Mouse (Mus musculus): ENCODE data around the gene Rabep2. TPM values are rescaled to one million over a fixed set of nuclear protein-coding genes. Genes with fewer than 3 reads are reported as not detected.

The Rabep2 gene
- polyA plus RNA-seq, 2 experiments from 2014 or later: 31.9 to 68.2 TPM

DNA sequence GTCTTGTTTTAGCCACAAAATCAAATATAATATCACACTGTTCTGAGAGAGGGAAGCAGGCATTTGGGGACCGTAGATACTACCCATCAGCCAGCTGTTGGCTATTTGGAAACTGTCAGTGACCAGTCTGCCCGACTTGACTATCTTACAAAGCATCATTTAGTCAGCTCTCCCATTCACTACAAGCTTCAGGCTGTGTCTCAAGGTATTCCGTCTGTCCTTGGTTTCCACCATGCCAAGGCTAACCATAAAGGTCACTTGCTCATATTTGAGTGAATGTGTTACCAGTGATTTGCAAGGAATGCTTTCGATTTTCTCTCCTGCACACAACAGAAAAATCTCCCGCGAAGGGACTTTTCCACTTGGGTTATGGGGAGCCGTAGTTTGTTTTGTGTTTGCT, 6.2 kb downstream of the Rabep2 start:
- ATAC-seq: no peak

DNA sequence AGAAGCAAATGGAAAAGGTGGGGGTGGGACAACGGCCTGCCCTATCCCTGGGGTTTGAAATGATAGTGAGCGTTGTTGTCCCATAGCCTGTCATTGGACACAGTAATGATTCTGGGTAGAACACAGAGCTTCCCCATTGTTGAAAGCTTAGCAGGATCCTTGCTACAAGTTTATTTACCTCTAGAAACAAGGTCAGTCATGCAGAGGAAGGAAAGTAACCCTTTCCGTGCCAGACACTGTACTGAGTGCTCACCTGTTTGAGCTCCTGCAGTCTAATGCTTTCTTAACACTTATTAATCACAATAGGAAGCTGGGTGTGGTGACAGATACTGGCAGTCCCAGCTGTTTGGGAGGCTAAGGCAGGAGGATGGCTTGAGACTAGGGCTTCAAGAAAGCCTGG, 7.2 kb downstream of the Rabep2 start:
- ATAC-seq: no peak

DNA sequence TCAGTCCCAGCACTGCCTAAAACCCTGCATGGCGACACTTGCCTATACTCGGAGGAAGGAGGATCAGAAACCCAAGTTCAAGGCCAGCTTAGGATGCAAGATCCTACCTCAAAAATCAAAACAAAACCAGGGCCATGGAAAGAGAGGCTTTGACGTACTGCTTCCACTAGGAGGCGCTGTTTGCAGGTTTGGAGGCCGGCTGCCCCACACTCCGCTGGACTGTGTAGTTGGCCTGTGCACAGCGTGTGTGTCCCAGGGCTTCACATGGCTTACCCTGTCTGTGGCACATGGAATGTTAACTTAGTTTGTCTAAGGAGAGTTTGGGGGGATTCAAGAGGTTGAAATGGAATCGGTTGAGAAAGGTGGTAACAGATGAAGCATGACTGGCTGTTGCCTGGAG, 8.3 kb downstream of the Rabep2 start:
- peak; percentile 41 for ATAC-seq

DNA sequence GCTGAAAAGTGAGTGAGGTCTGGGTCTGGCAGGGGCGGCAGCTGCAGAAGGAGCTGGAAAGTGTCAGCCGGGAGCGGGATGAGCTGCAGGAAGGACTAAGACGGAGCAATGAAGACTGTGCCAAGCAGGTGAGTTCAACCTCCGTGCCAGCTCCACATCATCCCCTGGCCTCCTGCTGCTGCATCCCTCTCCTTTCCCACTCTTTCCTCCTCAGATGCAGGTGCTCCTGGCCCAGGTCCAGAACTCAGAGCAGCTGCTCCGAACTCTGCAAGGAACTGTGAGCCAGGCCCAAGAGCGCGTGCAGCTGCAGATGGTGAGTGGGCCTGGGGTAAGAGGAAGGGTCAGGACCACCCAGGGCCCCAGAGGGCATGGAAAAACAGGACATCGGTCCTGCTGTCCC, 11.6 kb downstream of the Rabep2 start:
- no peak for ATAC-seq

DNA sequence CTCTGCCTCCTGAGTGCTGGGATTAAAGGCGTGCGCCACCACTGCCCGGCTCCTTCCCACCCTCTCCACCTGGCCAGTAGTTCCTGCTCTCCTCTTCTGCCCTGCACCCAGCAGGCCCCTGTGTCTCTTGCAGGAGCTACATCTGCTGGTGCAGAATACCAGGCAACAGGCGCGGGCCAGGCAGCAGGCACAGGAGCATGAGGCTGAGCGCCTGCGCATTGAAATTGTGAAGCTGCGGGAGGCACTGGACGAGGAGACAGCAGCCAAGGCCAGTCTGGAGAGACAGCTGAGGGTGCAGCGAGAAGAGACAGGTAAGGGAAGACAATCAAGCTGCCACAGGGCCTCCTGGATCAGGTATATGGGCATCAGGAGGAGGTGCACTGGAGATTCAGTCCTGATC, 15.4 kb downstream of the Rabep2 start:
- ATAC-seq: no peak

DNA sequence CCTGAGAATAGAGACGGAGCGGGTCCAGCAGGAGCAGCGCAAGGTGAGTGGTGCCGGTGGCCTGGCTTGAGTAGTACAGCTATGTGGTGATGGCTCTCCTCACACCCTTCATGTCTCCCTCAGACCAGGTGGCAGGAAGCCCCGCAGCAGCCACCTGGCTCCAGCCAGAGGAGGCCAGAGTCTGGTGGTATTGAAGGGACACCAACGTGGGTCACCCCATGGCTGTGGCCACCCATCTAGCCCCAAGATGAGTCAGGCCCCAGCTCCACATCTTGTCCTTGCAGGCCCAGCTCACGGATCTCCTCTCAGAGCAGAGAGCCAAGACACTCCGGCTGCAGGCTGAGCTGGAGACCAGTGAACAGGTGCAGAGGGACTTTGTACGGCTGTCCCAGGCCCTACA, 16.0 kb downstream of the Rabep2 start:
- ATAC-seq: no peak

DNA sequence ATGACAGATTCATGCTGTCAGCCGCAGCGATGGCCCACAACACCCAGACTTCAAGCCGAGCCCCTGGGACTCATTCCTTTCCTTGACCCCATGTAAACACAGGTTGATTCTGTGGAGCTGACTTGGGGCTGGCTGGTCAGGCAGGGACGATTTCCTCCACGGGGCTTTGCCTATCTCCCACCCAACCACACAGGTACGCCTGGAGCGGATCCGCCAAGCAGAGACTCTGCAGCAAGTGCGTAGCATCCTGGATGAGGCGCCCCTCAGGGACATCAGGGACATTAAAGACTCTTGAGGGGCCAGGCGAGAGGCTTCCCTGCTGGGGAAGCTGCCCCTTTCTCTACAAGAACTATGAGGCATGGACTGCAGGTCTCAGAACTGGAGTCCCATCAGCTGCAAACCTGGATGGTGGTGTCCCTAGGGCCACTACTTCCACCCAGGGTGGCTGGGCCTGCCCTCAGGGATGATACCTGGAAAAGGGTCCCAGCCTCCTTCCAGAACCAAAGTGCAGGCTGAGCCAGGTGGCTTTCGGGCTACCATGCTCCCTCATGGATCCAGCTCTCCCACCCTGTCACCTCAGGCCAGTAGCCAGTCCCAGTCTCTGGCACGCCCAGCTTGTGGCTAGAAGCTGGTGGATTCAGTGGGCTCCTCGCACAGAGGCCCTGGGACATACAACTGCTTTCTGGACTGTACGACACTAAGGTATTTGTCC, 16.7 kb downstream of the Rabep2 start:
- no peak for ATAC-seq

DNA sequence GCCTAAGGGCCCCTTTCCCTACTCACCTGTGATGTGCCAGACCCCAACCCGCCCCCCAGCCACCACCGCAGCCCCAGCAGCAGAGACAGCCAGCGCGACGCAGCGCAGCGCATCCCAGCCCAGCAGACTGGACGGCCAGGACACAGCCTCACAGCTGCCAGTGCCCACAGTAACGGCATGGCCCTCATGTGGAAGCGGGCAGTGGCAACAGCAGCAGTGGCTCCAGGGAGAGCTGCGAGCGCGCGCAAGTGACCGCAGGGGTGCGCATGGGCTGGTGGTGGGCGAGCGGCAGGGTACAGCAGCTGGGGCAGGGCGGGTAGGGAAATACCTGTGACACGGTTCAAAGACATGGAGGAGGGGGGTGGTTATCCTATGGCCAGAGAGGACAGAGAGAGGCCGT, 17.7 kb downstream of the Rabep2 start:
- no peak for ATAC-seq

DNA sequence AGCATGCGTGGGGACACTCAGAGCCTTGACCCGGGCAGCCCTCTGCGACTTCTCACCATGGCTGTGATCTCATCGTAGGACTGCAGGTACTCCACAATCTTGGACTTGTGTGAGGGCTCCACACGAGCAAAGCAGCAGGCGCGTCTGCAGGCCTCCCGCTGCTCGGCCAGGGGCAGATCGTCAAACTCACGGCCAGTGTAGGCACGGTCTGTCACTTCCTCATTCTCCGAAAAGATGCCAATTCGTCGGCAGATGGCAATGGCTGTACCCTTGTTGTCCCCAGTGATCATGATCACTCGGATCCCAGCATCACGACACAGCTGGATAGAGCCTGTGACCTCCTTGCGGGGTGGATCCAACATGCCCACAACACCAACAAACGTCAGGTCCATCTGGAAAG, 19.9 kb downstream of the Rabep2 start:
- ATAC-seq: no peak

DNA sequence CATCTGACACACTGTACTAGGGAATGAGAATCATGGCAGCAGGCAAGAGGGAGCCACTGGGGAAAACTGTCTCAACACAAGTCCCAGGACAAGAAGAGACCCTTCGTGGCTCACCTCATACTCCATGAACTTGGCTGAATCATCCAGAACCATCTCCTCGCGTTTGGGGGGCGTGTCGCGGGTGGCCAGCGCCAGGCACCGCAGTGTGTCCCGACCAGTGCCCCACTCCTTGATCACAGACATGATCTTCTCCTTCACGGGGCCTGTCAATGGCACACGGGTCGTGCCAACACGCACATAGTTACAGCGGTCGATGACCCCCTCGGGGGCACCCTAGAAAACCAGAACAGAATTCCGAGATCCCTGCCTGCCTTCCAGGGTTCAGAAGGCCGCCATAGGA, 21.4 kb downstream of the Rabep2 start:
- no peak for ATAC-seq

DNA sequence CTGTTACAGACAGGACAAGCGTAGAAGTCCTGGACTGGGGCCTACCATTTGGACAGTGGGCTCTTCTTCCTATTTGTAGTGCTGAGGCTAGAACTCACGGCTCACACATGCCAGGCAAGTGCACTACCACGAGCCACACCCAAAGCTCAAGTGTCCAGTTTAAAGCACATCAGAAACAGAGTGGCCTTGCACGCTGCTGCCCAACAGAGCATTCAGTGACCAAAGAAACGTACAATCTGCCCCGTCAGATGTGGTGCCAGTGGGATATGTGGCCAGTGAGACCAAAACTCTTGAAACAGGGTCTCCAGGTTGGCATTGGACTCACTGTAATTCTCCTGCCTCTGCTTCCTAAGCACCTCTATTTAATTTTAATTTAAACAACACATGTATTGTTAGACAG, 22.1 kb downstream of the Rabep2 start:
- ATAC-seq: no peak

DNA sequence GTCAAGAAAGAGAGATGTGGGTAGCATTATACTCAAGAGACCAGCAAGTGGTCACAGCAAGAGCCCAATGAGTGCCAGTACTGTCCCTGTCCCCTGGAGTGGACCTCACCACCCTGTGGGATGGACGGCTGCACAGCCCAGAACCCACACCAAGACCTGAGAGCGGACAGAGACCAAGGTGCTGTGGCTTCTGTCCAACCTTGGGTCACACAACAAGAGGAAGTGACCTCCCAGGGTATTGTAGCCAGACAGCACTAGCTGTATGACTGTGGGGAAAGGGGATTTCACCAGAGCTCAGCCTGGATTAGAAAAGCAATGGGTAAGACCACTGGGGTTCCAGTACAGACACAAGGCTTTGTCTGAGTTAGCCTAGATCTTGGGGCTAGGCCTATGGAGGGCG, 23.7 kb downstream of the Rabep2 start:
- ATAC-seq: no peak

DNA sequence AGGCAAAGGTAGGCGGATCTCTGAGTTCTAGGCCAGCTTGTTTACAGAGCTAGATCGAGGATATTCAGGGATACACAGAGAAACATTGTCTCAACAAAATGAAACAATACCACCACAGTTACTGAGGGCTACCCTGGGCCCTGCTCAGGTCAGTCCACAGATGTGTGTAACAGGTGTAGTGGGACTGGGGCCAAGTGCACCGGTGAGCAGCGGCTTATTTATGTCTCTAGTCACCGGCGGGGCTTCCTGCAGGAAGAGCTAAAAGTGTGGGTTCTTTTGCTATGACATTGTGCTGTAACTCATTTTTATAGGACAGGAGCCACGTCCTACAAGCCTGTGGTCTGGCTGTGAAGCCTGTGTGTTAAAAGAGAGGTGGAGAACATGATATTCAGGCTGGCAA, 25.3 kb downstream of the Rabep2 start:
- no peak for ATAC-seq

DNA sequence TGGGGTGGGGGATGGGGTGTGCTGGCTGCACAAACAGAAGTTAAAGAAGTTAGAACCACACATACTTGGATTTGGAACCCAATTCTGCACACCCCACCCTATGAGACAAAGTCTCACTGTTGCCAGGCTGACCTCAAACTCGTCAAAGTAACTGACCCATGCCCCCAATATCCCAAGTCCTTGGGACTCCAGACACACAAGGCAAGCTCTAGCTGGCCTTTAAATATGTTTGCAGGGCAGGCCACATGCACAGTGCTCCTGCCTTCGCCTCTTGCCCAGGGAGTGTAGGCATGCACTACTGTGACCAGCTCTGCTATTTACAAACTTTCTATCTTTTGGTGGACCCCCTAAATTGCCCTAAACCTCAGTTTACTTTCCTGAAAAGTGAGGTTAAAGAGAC, 26.7 kb downstream of the Rabep2 start:
- no peak for ATAC-seq

DNA sequence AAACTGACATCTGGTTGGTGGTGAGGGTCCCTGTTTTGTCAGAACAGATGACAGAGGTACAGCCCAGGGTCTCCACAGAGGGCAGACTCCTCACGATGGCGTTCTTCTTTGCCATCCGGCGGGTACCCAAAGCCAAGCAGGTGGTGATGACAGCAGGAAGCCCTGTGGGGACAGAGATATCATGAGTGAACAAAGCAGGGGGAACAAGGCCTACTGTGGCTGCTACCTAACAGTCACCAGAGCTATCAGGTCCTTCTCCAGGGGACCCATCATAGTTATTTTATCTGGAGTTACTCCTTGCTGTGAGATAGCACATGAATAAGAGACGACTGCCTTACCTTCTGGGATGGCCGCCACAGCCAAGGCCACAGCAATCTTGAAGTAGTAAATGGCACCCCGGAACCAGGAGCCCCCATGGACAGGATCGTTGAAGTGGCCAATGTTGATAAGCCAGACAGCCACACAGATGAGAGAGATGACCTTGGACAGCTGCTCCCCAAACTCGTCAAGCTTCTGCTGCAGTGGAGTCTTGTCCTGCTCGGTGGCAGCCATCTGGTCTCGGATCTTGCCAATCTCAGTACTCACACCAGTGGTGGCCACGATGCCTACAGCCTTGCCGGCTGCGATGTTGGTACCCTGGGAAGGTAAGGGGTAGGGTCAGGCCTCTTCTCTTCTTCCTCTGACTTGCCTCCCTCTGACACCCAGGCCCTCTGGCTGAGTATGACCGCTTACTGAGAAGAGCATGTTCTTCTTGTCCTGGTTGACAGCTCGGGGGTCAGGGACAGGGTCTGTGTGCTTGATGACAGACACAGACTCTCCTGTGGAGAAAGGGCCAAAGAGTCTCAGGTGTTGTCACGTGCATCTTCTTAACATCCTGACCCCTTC, 28.1 kb downstream of the Rabep2 start:
- no peak for ATAC-seq

DNA sequence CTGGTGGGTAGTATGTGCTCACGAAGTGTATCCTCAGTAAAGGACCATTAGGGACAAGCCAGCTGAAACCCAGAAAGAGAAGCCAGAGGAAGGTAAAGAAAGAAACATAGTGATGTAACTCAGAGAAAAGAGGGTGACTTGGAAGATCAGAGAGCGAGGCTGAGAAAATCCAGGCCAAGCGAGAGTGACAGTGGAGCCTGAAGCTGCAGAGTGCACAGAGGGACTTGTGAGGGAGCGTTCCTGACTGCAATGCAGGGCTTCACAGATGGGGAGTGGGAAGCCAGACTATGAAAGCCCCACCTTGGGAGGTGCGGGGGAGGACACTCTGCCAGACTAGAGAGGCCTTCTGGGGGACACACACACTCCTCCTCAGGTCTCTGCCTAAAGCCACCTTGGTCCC, 29.7 kb downstream of the Rabep2 start:
- ATAC-seq: no peak

DNA sequence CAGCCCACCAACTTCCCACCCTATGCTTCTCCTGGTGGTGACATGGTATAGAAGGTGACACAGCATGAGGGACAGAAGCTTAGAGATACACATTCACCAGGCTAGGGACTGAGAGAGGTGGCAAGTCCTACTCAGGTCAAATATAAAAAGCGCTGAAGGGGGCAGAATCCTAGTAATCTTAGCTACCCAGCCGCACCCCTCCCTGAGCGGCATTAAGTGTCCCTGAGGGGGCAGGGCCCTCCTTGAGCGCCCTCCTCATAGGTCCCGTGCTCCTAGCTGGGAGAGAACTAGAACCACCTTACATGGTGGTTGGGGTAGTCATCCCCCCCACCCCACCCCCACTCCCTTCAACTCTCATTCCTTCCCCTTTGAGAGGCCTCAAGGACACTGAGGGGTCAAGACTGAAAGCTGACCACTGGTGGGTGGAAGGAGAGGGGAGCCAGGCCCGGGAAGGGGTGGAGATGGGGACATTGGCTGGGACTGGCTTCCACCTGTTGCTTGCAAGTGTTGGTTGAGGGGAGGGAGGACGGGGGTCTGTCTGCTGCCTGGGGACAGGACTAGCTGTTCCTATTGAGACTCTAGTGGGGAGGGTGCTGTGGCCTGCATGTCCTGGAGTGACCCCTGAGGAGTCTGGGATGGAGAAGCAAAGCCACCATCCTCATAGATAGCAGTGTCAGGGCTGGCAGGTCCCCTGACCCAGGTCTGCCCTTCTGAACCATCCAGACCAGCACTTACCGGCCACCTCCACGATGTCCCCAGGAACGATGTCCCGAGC, 30.5 kb downstream of the Rabep2 start:
- no peak for ATAC-seq

DNA sequence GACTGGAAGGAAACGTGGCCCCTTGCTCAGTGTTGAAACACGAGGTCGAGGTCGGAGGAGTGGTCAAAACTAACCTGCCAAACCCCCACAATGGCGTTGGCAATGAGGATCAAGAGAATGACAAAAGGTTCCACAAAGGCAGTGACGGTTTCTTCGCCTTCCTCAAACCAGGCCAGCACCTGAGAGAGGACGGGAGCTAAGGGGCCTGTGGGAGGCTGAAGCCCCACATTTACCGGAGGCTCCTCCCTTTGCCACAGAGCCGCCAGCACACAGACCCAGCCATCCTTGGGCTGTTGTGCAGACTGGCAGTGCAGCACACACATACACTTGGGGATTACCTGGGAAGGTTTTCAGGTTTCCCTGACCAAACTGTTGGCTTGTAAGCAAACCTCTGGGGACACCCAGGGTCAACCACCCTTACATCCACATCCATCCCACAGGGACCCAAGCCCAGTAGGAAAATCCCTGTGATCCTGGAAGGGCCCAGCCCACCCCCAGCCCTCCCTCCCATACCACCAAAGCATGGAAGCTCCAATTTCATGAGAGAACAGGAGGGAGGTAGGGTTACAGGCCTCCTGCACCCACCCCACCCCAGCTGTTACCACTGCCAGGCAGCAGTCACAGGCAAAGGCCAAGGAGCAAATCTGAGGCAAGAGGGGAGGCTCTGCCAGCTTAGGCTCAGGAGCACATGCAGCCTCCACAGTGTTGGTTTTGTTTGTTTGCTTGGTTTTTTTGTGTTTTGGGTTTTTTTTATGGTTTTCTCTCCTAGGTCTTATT, 32.3 kb downstream of the Rabep2 start:
- ATAC-seq: no peak

DNA sequence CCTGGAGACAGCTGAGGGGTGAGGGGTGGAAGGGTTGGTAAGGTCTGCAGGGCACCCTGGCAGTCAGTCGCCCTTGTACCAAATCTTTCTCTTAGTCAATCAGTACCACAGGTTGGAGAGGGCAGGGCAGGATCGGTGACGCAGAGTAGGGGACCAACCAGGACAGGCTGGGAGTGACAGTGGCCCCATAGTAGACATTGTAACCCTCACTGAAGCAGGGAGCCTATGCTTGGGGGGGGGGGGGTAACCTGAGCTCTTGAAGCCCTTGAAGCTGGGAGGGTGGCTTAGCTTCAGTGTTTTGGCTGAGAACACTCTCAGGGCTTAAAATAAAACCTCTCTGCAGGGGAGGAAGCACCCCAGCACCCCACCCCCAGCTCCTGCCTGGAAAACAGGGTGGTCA, 33.1 kb downstream of the Rabep2 start:
- ATAC-seq: no peak

DNA sequence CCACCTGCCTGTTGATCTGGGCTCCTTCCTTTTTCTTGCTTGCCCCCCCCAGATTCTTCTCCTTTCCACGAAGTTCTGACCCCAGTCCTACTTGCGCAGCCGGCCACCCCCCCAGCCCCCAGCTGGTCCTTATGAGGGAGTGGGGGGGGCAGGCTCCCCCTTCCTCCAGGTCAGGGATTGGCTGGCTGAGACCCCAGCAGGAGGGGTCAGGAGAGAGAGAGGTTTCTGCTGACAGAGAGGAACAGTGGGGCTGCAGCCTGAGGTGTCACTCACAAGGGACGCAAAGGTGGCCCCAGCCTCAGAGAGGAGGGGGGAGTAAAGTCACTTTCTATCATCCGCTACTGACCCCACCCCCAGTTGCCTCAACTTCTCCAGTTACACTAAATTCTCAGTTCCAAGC, 34.4 kb downstream of the Rabep2 start, which contains the start of gene Atp2a1:
TSS of gene Atp2a1 (minus strand) at position 105 of the 400 bp plus-strand sequence.
- no peak for ATAC-seq

DNA sequence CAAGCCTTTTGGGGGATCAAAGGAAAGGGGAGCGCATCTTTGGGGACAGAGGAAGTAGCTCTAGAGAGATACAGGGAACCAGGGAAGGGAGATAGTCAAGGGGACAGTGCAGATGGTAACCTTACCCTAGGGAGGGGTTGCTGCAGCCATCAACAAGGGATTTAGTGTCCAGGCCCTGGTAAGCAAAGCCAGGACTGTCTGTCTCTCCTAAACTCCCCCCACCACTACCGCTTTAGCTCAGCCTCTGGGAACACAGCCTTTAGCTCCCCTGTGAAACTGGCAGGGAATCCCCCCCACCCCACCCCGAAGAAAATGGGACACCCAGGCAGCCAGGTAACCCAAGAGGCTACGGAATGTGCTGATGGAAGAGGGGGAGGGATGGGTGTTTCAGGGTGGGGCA, 35.0 kb downstream of the Rabep2 start:
- ATAC-seq: no peak

DNA sequence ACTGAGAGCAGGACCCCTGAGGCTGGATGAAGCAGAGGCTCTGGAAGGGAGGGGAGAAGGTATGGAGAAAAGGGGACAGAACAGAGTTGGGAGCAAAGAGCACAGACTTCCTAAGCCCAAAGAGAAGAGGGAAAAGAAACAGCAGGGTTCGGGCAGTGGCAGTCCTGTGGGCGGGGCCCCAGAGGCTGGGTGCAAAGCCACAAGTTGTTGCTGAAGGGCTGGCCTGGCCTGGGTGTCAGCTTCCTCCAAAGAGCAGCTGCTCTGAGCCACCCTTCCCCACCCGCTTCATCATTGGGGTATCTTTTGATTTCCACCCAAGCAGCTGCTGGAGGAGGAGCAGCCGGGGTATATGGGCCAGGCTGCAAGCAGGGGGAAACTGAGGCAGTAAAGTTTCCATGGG, 35.6 kb downstream of the Rabep2 start:
- no peak for ATAC-seq

DNA sequence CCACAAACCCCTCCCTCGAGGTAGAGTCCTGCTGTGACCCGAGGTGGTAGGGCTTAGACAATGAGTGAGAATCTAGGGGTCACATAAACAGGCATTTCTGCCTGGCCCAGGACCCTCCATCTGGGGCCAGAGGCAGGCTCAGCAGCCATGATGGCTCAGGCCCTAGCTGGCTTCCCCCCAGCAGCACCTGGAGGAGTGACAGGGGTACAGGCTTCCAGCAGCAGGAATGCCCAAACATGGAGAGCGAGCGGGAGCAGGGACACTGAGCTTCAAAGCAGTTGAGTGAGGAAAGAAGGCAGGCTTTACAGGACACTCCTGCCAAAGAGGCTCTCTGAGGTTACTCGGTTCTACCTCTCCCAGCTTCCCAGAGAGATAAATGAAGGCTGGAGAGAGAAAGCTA, 36.3 kb downstream of the Rabep2 start:
- no peak for ATAC-seq
